Mouse (Mus musculus) neural tube, embryonic 12.5 days (tissue): ENCODE results near the gene Scd3. TPM values are rescaled to one million over a fixed set of nuclear protein-coding genes. Genes with fewer than 3 reads are reported as not detected.

ENCODE experiments used
- ATAC-seq: fragments of 200-750 bp; cut with Nextera tagmentation; 2 replicates; pipeline ENCODE4 v1.8.0; 2017; ENCODE audit warnings: low read depth, mild to moderate bottlenecking, moderate TSS enrichment, moderate library complexity; ENCODE audit not compliant: low FRiP score
- H3K27ac ChIP-seq: fragments of 300-500 bp; sonication (generic); 2 replicates; pipeline ENCODE4 v1.5.1; 2016
- H3K27me3 ChIP-seq: fragments of 300-500 bp; sonication (generic); replicated peaks from 2 replicates; pipeline ENCODE4 v1.6.1; 2016; ENCODE audit warnings: mild to moderate bottlenecking
- H3K36me3 ChIP-seq: fragments of 300-500 bp; sonication (generic); 2 replicates; pipeline ENCODE4 v1.6.1; 2016; ENCODE audit warnings: mild to moderate bottlenecking
- H3K4me1 ChIP-seq: fragments of 300-500 bp; sonication (generic); 2 replicates; pipeline ENCODE4 v1.6.1; 2016
- H3K4me2 ChIP-seq: fragments of 300-500 bp; sonication (generic); replicated peaks from 2 replicates; pipeline ENCODE4 v1.6.1; 2016; ENCODE audit warnings: mild to moderate bottlenecking
- H3K4me3 ChIP-seq: fragments of 300-500 bp; sonication (generic); 2 replicates; pipeline ENCODE4 v1.5.1; 2016
- H3K9ac ChIP-seq: fragments of 300-500 bp; sonication (generic); 2 replicates; pipeline ENCODE4 v1.6.1; 2016; ENCODE audit warnings: mild to moderate bottlenecking
- H3K9me3 ChIP-seq: fragments of 300-500 bp; sonication (generic); 2 replicates; pipeline ENCODE4 v1.6.1; 2016; ENCODE audit warnings: mild to moderate bottlenecking
- WGBS: fragments of 180-500 bp; shearing (Covaris S2); methylation state at CpG from one replicate; pipeline ENCODE4 v1.1.7; 2016; 5-methylcytosine and 5-hydroxymethylcytosine counted together
- polyA plus RNA-seq: library from polyadenylated mRNA; unstranded; fragments of >200 nt; fragmentation: Nextera tagmentation; extraction: Ambion mirVana; gene quantifications from 2 replicates; pipeline ENCODE4 v1.2.1, GENCODE M21; 2016

Gene Scd3
- polyA plus RNA-seq, 1 experiment from 2014 or later = 1.3 TPM

DNA sequence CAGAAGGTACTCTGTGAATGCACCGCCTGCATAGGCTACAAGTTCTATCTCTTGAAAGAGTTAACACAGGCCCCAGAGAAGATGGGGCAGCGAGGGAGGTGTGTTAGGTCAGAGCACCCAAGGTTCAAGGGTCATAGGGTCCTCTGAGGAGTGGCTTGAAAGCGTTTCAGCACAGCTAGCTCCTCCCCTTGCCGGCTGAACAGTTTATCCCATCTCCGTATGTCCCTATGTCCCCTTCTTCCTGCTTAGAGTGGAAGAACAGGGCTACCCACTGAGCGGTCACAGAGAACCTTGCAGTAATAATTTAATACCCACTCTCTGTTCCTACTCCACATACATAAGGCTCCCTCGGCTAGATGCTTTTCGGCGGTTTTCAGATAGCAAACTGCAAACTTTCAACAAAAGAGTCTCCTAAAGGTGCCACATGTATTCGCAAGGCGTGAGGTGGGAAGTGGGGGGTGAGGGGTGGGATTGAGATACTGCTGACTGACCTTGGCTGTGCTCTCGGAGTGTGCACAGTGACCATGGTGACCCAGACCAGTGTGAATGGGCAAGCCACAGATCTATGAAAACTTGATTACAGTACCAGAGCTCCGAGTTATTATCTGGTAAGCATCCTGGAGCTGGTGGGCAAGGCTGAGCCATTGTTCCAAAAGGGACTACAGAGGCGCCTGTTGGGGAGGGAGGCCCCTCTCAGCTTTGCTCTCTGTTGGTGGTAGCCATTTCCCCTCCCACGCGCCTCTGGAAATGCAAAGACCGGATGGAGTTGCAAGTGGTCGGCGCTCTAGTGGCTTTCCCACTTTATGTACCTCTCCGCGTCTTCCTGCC is 90.1 kb downstream of the Scd3 start, which contains the start of gene Scd2:
TSS of gene Scd2 (plus strand) at position 734 of the 828 bp plus-strand sequence.
- peak within 1 kb of the TSS; percentile 71 for H3K4me3 ChIP-seq
- peak within 1 kb of the TSS; percentile 89 for H3K27ac ChIP-seq
- 2% methylated on average over 21 of the region's 21 CpGs for WGBS
- peak; percentile 38; the same call in 1 of the 2 replicates for ATAC-seq
- H3K4me1 ChIP-seq = peaks cover 46% of the 10 kb centered on the region
- peaks cover 29% of the 10 kb centered on the region for H3K36me3 ChIP-seq
- peak within 1 kb of the TSS; percentile 97 for H3K4me2 ChIP-seq
- H3K9ac ChIP-seq = peak within 1 kb of the TSS; percentile 87
- H3K27me3 ChIP-seq = no peaks in the 10 kb centered on the region
- no peaks in the 10 kb centered on the region for H3K9me3 ChIP-seq

Other genes with a start within 250 kb of the Scd3 start
- gene Cpn1, start 216.7 kb upstream of the Scd3 start, polyA plus RNA-seq = 0.30 and 0.47 TPM in 2 replicates
- gene Cyp2c23, start 174.1 kb upstream of the Scd3 start, polyA plus RNA-seq = not detected in 2 replicates
- gene Erlin1, start 133.5 kb upstream of the Scd3 start, polyA plus RNA-seq = 18.4 and 20.6 TPM in 2 replicates
- 60.8 and 69.1 TPM in 2 replicates for gene Chuk, start 95.8 kb upstream of the Scd3 start, polyA plus RNA-seq
- 33.8 and 35.8 TPM in 2 replicates for gene Cwf19l1, start 67.4 kb upstream of the Scd3 start, polyA plus RNA-seq
- 136 and 138 TPM in 2 replicates for gene Bloc1s2, start 56.8 kb upstream of the Scd3 start, polyA plus RNA-seq
- 1.8 and 1.9 TPM in 2 replicates for gene Pkd2l1, start 10.8 kb upstream of the Scd3 start, polyA plus RNA-seq
- gene Scd2, start 90.4 kb downstream of the Scd3 start, polyA plus RNA-seq = 353 and 371 TPM in 2 replicates
- gene Scd4, start 129.8 kb downstream of the Scd3 start, polyA plus RNA-seq = 0.05 and 0.08 TPM in 2 replicates
- 8.0 and 8.8 TPM in 2 replicates for gene Scd1, start 204.6 kb downstream of the Scd3 start, polyA plus RNA-seq